Mouse (Mus musculus): Measurements from ENCODE around the gene Syn3. TPM values are rescaled to one million over a fixed set of nuclear protein-coding genes. Genes with fewer than 3 reads are reported as not detected.

The Syn3 gene
- polyA plus RNA-seq, 1 experiment from 2014 or later = 8.5 TPM

- H3K27ac ChIP-seq (ENCODE audit: low read depth, low read length) = no peak overlapping the region
- WGBS = 82% methylated on average over 8 of the region's 8 CpGs
- H3K4me2 ChIP-seq (ENCODE audit: low read length) = no peak overlapping the region
- no peaks in the 10 kb centered on the region for H3K9me3 ChIP-seq (replicated peaks; ENCODE audit: control insufficient read depth, low read length)
- DNase-seq (ENCODE audit: low spot score) (no peak), ATAC-seq (no peak)
- no peaks in the 10 kb centered on the region for H3K36me3 ChIP-seq (ENCODE audit: control insufficient read depth, insufficient read depth, low read length)
- no peak overlapping the region for H3K9ac ChIP-seq (ENCODE audit: low read length)
- no peak overlapping the region for H3K4me3 ChIP-seq (ENCODE audit: low read depth, low read length)
- H3K4me1 ChIP-seq (ENCODE audit: control insufficient read depth, insufficient read depth, low read length) = no peaks in the 10 kb centered on the region
- H3K27me3 ChIP-seq (replicated peaks; ENCODE audit: control insufficient read depth, insufficient read depth, low read length) = no peaks in the 10 kb centered on the region
These were observed 208.5 kb downstream of the Syn3 start for GRCm38 (mm10) chr10:86290109-86290771.

- H3K9me3 ChIP-seq (replicated peaks; ENCODE audit: control insufficient read depth, low read length) = no peaks in the 10 kb centered on the region
- DNase-seq (ENCODE audit: low spot score) (no peak), ATAC-seq (no peak)
- H3K36me3 ChIP-seq (ENCODE audit: control insufficient read depth, insufficient read depth, low read length) = no peaks in the 10 kb centered on the region
- H3K4me1 ChIP-seq (ENCODE audit: control insufficient read depth, insufficient read depth, low read length) = no peaks in the 10 kb centered on the region
- WGBS = 91% methylated on average over 7 of the region's 7 CpGs
- no peak overlapping the region for H3K27ac ChIP-seq (ENCODE audit: low read depth, low read length)
- no peaks in the 10 kb centered on the region for H3K27me3 ChIP-seq (replicated peaks; ENCODE audit: control insufficient read depth, insufficient read depth, low read length)
- H3K4me3 ChIP-seq (ENCODE audit: low read depth, low read length) = no peak overlapping the region
- H3K4me2 ChIP-seq (ENCODE audit: low read length) = no peak overlapping the region
- no peak overlapping the region for H3K9ac ChIP-seq (ENCODE audit: low read length)
These were observed 212.2 kb downstream of the Syn3 start for GRCm38 (mm10) chr10:86286508-86286907.

- WGBS = 87% methylated on average over 8 of the region's 8 CpGs
- Histone ChIP-seq H3K9ac (ENCODE audit: low read length) (no peak overlapping the region), H3K9me3 (replicated peaks; ENCODE audit: control insufficient read depth, low read length) (no peaks in the 10 kb centered on the region), H3K27ac (ENCODE audit: low read depth, low read length) (no peak overlapping the region), H3K4me3 (ENCODE audit: low read depth, low read length) (no peak overlapping the region), H3K36me3 (ENCODE audit: control insufficient read depth, insufficient read depth, low read length) (no peaks in the 10 kb centered on the region), H3K27me3 (replicated peaks; ENCODE audit: control insufficient read depth, insufficient read depth, low read length) (no peaks in the 10 kb centered on the region), H3K4me2 (ENCODE audit: low read length) (no peak overlapping the region), H3K4me1 (ENCODE audit: control insufficient read depth, insufficient read depth, low read length) (no peaks in the 10 kb centered on the region)
- DNase-seq (ENCODE audit: low spot score) (no peak), ATAC-seq (no peak)
These were observed 217.5 kb downstream of the Syn3 start for GRCm38 (mm10) chr10:86281238-86281637.

GRCm38 (mm10) chr10:86279579-86280168 lies 219.0 kb downstream of the Syn3 start:
- Histone ChIP-seq H3K27ac (ENCODE audit: low read depth, low read length) (no peak overlapping the region), H3K27me3 (replicated peaks; ENCODE audit: control insufficient read depth, insufficient read depth, low read length) (no peaks in the 10 kb centered on the region), H3K9ac (ENCODE audit: low read length) (no peak overlapping the region), H3K4me1 (ENCODE audit: control insufficient read depth, insufficient read depth, low read length) (no peaks in the 10 kb centered on the region), H3K4me2 (ENCODE audit: low read length) (no peak overlapping the region), H3K4me3 (ENCODE audit: low read depth, low read length) (no peak overlapping the region), H3K36me3 (ENCODE audit: control insufficient read depth, insufficient read depth, low read length) (no peaks in the 10 kb centered on the region), H3K9me3 (replicated peaks; ENCODE audit: control insufficient read depth, low read length) (no peaks in the 10 kb centered on the region)
- WGBS = 86% methylated on average over 7 of the region's 7 CpGs
- DNase-seq (ENCODE audit: low spot score) (no peak), ATAC-seq (no peak)

- H3K4me1 ChIP-seq (ENCODE audit: control insufficient read depth, insufficient read depth, low read length) = no peaks in the 10 kb centered on the region
- no peak overlapping the region for H3K27ac ChIP-seq (ENCODE audit: low read depth, low read length)
- H3K9me3 ChIP-seq (replicated peaks; ENCODE audit: control insufficient read depth, low read length) = no peaks in the 10 kb centered on the region
- H3K36me3 ChIP-seq (ENCODE audit: control insufficient read depth, insufficient read depth, low read length) = no peaks in the 10 kb centered on the region
- H3K9ac ChIP-seq (ENCODE audit: low read length) = no peak overlapping the region
- no peaks in the 10 kb centered on the region for H3K27me3 ChIP-seq (replicated peaks; ENCODE audit: control insufficient read depth, insufficient read depth, low read length)
- ATAC-seq = no peak
- no peak overlapping the region for H3K4me2 ChIP-seq (ENCODE audit: low read length)
- no peak overlapping the region for H3K4me3 ChIP-seq (ENCODE audit: low read depth, low read length)
- DNase-seq (ENCODE audit: low spot score) = no peak
- 83% methylated on average over 2 of the region's 2 CpGs for WGBS
These were observed 220.2 kb downstream of the Syn3 start for GRCm38 (mm10) chr10:86278481-86278880.

GRCm38 (mm10) chr10:86277327-86277726 lies 221.4 kb downstream of the Syn3 start:
- Histone ChIP-seq H3K27ac (ENCODE audit: low read depth, low read length) (no peak overlapping the region), H3K27me3 (replicated peaks; ENCODE audit: control insufficient read depth, insufficient read depth, low read length) (no peaks in the 10 kb centered on the region), H3K9me3 (replicated peaks; ENCODE audit: control insufficient read depth, low read length) (no peaks in the 10 kb centered on the region), H3K36me3 (ENCODE audit: control insufficient read depth, insufficient read depth, low read length) (no peaks in the 10 kb centered on the region), H3K4me3 (ENCODE audit: low read depth, low read length) (no peak overlapping the region), H3K4me2 (ENCODE audit: low read length) (no peak overlapping the region), H3K9ac (ENCODE audit: low read length) (no peak overlapping the region), H3K4me1 (ENCODE audit: control insufficient read depth, insufficient read depth, low read length) (no peaks in the 10 kb centered on the region)
- WGBS = 81% methylated on average over 5 of the region's 5 CpGs
- ATAC-seq = no peak
- no peak for DNase-seq (ENCODE audit: low spot score)

- Histone ChIP-seq H3K36me3 (ENCODE audit: control insufficient read depth, insufficient read depth, low read length) (no peaks in the 10 kb centered on the region), H3K27me3 (replicated peaks; ENCODE audit: control insufficient read depth, insufficient read depth, low read length) (no peaks in the 10 kb centered on the region), H3K4me3 (ENCODE audit: low read depth, low read length) (no peak overlapping the region), H3K9me3 (replicated peaks; ENCODE audit: control insufficient read depth, low read length) (no peaks in the 10 kb centered on the region), H3K4me1 (ENCODE audit: control insufficient read depth, insufficient read depth, low read length) (no peaks in the 10 kb centered on the region), H3K9ac (ENCODE audit: low read length) (no peak overlapping the region), H3K4me2 (ENCODE audit: low read length) (no peak overlapping the region), H3K27ac (ENCODE audit: low read depth, low read length) (no peak overlapping the region)
- ATAC-seq (no peak), DNase-seq (ENCODE audit: low spot score) (no peak)
- 89% methylated on average over 5 of the region's 5 CpGs for WGBS
These were observed 223.1 kb downstream of the Syn3 start for GRCm38 (mm10) chr10:86275585-86275984.

- Histone ChIP-seq H3K4me3 (ENCODE audit: low read depth, low read length) (no peak overlapping the region), H3K9me3 (replicated peaks; ENCODE audit: control insufficient read depth, low read length) (no peaks in the 10 kb centered on the region), H3K9ac (ENCODE audit: low read length) (no peak overlapping the region), H3K36me3 (ENCODE audit: control insufficient read depth, insufficient read depth, low read length) (no peaks in the 10 kb centered on the region), H3K27ac (ENCODE audit: low read depth, low read length) (no peak overlapping the region), H3K27me3 (replicated peaks; ENCODE audit: control insufficient read depth, insufficient read depth, low read length) (no peaks in the 10 kb centered on the region), H3K4me1 (ENCODE audit: control insufficient read depth, insufficient read depth, low read length) (no peaks in the 10 kb centered on the region), H3K4me2 (ENCODE audit: low read length) (no peak overlapping the region)
- 82% methylated on average over 19 of the region's 19 CpGs for WGBS
- ATAC-seq (no peak), DNase-seq (ENCODE audit: low spot score) (no peak)
These were observed 225.1 kb downstream of the Syn3 start for GRCm38 (mm10) chr10:86273410-86274191.

- Histone ChIP-seq H3K36me3 (ENCODE audit: control insufficient read depth, insufficient read depth, low read length) (no peaks in the 10 kb centered on the region), H3K27me3 (replicated peaks; ENCODE audit: control insufficient read depth, insufficient read depth, low read length) (no peaks in the 10 kb centered on the region), H3K27ac (ENCODE audit: low read depth, low read length) (no peak overlapping the region), H3K9me3 (replicated peaks; ENCODE audit: control insufficient read depth, low read length) (no peaks in the 10 kb centered on the region), H3K4me3 (ENCODE audit: low read depth, low read length) (no peak overlapping the region), H3K4me1 (ENCODE audit: control insufficient read depth, insufficient read depth, low read length) (no peaks in the 10 kb centered on the region), H3K9ac (ENCODE audit: low read length) (no peak overlapping the region), H3K4me2 (ENCODE audit: low read length) (no peak overlapping the region)
- DNase-seq (ENCODE audit: low spot score) (no peak), ATAC-seq (no peak)
- 94% methylated on average over 3 of the region's 3 CpGs for WGBS
These were observed 225.9 kb downstream of the Syn3 start for GRCm38 (mm10) chr10:86272826-86273225.

All from forebrain, embryonic 14.5 days (tissue).